Mouse (Mus musculus) embryo, embryonic 11 days (tissue): Measurements from ENCODE around the gene Adcyap1.
A peak's percentile ranks its signal among the peaks of the same experiment; 100 is the strongest.

Source experiments
- DNase-seq: peaks from one replicate; pipeline ENCODE4 v3.0.0-alpha.2; 2015

Adcyap1 gene

GRCm38 (mm10) chr17:93198717-93199116, at the start of gene Adcyap1:
Adcyap1 (plus strand) TSS chr17:93199017.
- no peak for DNase-seq

GRCm38 (mm10) chr17:93158280-93158851, 40.5 kb upstream of the Adcyap1 start:
- peak; percentile 79 for DNase-seq

GRCm38 (mm10) chr17:93169572-93169971, 29.2 kb upstream of the Adcyap1 start:
- DNase-seq = no peak

DNA sequence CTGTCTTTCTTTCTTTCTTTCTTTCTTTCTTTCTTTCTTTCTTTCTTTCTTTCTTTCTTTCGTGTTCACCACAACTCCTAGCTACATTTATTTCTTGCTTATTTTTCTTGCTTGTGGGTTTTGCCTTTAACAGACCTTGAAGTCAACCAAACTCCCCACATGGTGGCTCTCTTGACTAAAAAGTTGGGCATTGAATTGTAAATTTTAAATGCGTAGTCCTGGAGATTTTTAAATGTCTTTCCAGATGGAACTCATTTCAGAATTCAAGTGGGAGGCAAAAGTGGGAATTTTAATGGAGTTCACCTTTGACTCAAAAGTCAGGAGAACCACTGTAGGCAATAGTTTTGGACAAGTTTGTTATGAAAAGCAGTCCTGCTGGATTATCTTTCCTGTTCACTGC, 2.0 kb upstream of the Adcyap1 start:
- DNase-seq = peak; percentile 49

DNA sequence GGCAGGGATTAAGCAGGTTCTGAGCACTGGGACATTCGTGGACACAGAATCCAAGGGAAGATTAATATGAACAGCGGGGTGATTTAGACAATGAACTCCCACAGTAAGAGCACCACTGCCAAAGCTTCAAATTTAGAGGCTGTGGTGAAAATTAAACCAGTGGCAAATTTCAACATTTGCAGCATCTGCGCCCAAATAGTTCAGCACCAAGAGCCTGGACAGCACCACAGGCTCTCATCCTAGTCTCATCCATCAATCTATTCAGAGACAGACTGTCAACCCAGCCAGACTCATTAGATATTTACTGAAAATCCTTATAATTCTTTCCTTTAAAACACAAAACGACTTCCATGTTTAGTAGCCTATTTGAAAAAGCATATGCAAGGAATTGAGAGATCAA, 604 bp upstream of the Adcyap1 start:
- peak; percentile 61 for DNase-seq

DNA sequence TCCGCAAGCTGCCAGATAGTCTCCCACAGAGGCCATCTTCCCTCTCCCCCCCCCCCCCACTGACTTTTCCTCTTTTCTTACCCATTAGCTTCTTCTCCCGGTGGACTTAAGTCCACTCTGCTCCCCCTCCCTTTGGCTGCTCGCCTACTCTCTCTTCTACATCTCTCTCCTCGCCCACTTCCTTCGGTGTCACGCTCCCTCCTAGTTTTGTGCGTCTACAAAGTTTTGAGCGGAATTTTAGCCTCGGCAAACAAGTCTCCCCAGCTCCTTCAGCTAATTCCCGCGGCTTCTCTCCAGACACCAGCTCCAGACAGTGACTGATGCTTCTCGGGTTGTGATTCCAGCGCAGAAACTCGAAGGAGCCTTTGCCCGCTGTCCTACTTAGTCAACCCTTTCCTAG, 401 bp downstream of the Adcyap1 start:
- peak; percentile 17 for DNase-seq

GRCm38 (mm10) chr17:93199747-93200146, 930 bp downstream of the Adcyap1 start:
- peak; percentile 14 for DNase-seq

DNA sequence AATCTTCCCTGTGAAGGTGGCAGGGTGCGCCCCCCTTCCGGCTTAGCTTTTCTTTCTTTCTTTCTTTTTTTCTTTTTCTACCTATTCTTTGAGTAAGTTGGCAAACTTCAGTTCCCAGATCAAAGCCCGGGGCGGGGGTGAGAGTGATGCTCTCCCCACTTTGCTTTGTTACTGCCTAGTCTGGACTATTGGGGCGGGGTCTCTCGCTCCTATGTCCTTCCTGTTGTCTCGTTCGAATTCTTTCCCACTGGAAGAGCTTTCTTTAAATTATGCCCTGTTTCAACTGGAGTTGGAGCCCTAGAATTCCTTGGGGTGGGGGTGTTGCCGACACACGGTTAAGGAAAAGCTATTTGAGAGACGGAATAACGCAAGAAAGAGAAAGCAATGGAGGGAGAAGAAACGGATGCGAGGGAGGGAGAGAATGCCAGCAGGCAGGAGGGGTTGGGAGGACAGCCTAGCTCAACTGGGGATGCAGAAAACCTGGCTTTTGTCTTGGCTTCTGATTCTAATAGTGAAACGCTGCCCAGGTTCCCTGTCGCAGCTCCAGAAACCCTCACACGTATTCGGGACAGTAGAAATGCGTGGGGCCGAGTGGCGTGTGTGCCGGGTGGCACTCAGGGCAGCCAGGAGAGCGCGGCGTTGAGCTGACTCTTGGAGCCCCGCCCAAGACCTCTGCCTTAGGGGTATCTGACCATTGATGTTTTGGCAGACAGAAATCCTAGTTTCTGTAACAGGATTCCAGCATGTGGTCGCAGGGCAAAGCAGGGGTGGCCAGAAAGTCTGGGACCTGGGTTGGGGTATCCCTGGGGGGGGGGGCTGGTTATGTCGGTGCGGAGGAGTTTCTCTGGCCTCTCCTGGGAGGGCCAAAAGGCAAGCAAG, 1.8 kb downstream of the Adcyap1 start:
- DNase-seq = peak; percentile 30

DNA sequence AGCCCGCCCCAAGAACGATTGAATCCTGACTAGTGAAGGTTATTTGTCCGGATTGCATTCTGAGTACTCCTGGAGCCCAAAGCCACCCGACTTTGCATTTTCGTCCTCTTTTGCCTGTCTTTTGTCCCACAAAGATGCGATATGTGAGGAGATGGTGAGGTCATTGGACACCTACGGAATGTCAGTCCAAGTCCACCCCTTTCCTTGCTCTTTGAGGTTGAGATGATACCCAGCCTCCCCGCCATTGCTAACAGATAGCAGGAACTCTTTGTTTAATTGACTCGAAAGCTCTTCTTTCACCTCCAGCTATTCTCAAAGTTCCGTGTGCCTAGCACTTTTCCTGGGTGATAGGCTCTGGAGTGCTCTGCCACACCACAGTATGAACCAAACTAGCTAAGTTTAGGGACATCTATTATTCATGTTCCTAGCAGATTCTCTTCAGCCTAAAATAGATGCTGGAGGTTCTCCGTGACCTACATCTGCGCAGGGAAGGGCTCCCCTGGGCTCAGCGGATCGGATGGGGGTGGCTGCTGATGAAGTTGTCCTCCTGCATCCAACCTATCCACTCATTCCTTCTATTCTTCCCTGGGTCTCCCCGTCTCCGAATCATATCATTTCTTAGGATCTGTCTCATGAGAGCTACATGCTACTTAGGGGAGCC, 2.6 kb downstream of the Adcyap1 start:
- DNase-seq = peak; percentile 8

DNA sequence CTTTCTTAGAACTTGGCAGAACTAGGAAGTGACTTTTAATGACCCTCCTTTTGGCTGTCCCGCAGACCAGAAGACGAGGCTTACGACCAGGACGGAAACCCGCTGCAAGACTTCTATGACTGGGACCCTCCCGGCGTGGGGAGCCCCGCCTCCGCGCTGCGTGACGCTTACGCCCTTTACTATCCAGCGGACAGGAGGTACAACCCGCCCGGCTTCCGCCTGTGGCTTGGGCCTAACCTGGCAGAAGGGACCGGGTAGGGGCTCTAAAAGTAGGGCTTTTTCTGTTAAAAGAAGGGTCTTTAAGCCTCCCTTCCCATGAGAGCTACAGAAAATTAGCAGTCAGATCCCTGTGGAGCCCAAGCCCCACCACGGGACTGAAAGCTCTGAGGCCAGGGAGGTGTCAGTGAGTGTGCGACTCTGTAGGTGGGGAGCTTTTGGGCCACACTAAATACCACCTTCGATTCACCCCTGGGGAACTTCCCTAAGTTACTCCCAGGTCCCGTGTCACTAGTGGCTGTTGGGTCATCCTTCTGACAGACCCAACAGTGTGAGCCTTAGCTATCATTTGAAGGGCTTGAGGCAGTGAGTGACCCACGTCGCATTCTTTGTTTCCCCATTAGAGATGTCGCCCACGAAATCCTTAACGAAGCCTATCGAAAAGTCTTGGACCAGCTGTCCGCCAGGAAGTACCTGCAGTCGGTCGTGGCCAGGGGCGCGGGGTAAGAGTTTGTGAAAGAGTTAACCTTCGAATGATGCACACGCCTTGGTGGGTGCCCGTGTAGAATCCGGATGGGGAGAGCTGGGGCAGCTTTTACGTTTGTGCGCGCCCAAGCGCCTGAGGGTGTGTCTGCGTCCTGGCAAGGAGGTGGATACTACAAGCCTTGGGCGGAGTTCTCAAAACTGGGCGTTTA, 3.6 kb downstream of the Adcyap1 start:
- DNase-seq = peak; percentile 67

GRCm38 (mm10) chr17:93203076-93204031, 4.5 kb downstream of the Adcyap1 start:
- peak; percentile 71 for DNase-seq

DNA sequence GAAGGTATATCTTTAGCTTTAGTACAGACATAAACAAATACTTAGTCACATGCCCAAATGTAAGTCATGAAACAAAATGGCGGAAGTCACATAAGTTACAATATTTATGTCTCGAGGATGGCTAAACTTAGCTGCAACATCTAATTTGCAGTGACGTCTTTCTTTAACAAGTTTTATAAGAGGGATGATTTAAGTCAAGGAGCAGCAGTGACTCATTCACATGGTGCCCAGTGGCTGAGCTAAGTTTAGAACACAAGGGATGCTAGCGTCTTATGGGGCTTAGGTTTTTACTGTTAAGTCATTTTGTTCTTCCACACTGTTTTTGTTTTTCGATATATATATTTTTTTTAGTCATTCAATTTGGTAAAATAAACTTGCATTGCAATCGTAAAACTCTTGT, 19.0 kb downstream of the Adcyap1 start:
- DNase-seq = no peak

DNA sequence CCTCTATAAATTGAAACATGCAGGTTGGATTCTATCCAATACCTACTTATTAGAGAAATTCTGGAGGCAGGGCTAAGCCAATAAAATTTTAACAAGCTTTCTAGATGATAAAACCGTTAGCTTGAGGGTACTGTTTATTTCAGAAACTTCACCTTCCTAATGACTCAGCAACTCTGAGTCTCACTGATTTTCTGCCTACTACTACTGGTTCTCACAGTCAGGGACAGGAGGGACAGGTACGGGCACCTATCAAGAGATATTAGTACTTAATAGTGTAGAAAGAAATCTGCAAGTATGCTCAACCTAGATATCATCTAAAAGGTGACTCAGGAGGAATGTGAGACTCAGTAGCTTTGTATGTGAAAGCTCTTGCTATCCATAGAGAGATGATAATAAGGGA, 19.8 kb downstream of the Adcyap1 start:
- DNase-seq = no peak

DNA sequence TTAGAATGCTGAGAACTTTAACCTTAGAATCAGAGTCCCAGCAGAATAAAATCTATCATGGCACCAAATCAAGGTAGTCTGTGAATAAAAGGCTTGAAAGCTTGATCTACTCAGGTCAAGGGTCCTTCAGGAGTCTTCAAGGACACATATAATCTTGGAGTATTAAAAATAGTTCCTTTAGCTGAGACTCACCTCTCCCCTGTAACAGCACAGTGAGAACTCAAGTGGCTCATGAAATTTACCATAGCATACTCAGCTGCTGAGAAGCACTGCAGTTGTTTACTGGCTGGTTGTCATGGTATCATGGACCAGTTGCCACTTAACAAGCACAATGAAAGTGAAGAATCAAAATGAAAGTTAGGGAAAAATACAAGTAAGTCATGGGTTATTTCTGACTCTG, 38.5 kb downstream of the Adcyap1 start:
- DNase-seq = no peak
